Mouse (Mus musculus): ENCODE results near the gene Lama5.

DNA sequence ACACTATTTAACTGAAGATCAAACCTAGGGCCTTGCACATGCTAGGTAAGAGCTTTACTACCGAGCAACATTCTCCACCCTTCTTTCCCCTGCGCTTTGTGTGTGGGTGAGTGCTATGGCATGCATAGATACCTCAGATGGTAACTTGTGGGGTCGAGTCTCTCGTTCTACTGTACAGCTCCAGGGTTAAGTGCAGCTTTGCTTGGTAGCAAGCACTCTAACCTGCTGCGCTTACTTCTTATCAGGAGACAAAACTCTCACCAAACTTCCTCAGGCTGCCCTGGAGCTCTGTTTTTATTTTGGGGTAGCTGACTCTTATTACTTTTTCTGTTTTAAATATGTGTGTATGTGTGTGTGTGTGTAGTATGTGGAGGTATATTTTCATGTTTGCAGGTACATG is 90.2 kb downstream of the Lama5 start:
- TF ChIP-seq POLR2A (IDR thresholded peaks at IDR 0.05; ENCODE audit: borderline replicate concordance, insufficient read depth, low read length) (no peak), CTCF (IDR thresholded peaks at IDR 0.05; ENCODE audit: borderline replicate concordance, insufficient read depth, low read depth, low read length) (no peak)
